Mouse (Mus musculus) ES-E14 (cell line): ENCODE measurements at regions not wholly inside any gene's neighbourhood (a gene's known extent, or its start where the extent isn't known, plus 50 kb on each side); places are given as distances from the start of the nearest gene placed in this dataset.

ENCODE experiments used
- CHD2 ChIP-seq: IDR thresholded peaks from 2 replicates; pipeline ENCODE4 v1.6.1; 2014; ENCODE audit warnings: mild to moderate bottlenecking, low read depth, low read length, inconsistent platforms
- ZNF384 ChIP-seq: IDR thresholded peaks from 2 replicates; pipeline ENCODE4 v1.6.1; 2012; ENCODE audit warnings: low read depth, low read length, inconsistent platforms

DNA sequence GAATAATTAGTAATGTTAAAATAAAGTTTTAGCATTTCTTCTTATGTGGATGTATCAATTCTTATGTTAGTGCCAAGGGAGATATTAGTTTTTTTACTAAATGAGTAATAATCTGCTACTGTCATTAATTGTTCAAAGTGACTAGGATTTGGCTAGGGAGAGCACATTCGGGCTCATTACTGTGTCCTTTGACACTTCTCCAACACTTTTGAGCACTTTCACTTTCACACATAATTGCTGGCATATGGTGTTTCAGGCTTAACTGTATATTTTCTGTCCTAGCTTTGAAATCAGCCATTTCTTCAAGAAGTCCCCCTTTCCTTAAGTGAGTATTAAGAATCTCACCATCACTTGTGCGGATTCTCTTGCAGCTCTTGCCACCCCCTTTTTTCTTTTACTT, 334.3 kb upstream of the Robo1 start:
- TF ChIP-seq CHD2 (no peak), ZNF384 (no peak)
